Comparison of ENCODE assay signal across 8 mouse cellular contexts in the genomic region with DNA sequence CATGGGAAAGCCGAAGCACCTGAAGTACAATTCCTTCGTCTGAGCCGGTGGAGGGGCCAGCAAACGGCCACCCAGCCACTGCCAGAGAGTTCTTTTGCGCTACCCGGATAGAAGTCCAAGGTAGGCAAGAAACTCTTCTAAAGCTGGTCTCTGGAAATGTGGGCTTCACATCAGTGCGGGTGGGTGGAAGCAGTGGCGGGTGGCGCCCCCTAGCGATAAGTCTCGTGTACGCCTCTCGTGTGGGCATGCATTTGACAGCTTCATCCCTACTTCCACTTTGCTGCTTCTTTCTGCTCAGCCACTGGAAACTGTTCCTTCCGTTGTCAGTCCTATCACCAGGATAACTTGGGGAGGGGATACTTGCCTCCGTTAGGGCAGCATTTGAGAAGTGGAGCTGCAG. TPM values are rescaled to one million over a fixed set of nuclear protein-coding genes. Genes with fewer than 3 reads are reported as not detected.
A peak's percentile ranks its signal among the peaks of the same experiment; 100 is the strongest.
DNase-seq lines count a peak whose midpoint lies in the region; ATAC-seq and TF ChIP-seq lines count a peak whose summit lies in the region.

No protein-coding gene starts in this region.

- DNase-seq in forebrain, postnatal 0 days = peak; percentile 11
- peak; percentile 56 for DNase-seq in lung, embryonic 14.5 days
- no peak for DNase-seq in lung, adult 18-20 months
- DNase-seq in adrenal gland, postnatal 36 days = peak; percentile 28 to 41
- peak; percentile 74 for DNase-seq in limb, embryonic 10.5 days (ENCODE audit: low spot score)
- peak; percentile 69 for DNase-seq in thymus, postnatal 0 days (ENCODE audit: low spot score)
- no peak for DNase-seq in left cerebral cortex, postnatal 25 days (ENCODE audit: low spot score in 2 of 2)

- no peaks in the 10 kb centered on the region for H3K27me3 ChIP-seq in forebrain, postnatal 0 days (ENCODE audit: insufficient read depth, low read length)
- H3K27me3 ChIP-seq in forebrain, embryonic 12.5 days = 0 out of 2 replicates have a peak, but pooled peaks cover 5% of the 10 kb centered on the region
- H3K27me3 ChIP-seq in lung, embryonic 14.5 days (ENCODE audit: insufficient read depth, low read length) = no peaks in the 10 kb centered on the region
- H3K27me3 ChIP-seq in limb, embryonic 10.5 days (ENCODE audit: low read depth, poor library complexity, severe bottlenecking) = peaks cover 25% of the 10 kb centered on the region; the same call in 1 of the 2 replicates

- H3K4me2 ChIP-seq in forebrain, postnatal 0 days (ENCODE audit: low read depth) = no peak overlapping the region
- H3K4me2 ChIP-seq in forebrain, embryonic 12.5 days = no peak overlapping the region
- H3K4me2 ChIP-seq in lung, embryonic 14.5 days = no peak overlapping the region

- 43% methylated on average over 15 of the region's 15 CpGs for WGBS in forebrain, postnatal 0 days
- WGBS in forebrain, embryonic 12.5 days = 41% methylated on average over 15 of the region's 15 CpGs
- WGBS in lung, embryonic 14.5 days = 45% methylated on average over 15 of the region's 15 CpGs
- 50% methylated on average over 15 of the region's 15 CpGs for WGBS in limb, embryonic 10.5 days

- no peaks in the 10 kb centered on the region for H3K36me3 ChIP-seq in forebrain, postnatal 0 days (ENCODE audit: insufficient read depth)
- no peaks in the 10 kb centered on the region for H3K36me3 ChIP-seq in forebrain, embryonic 12.5 days (replicated peaks)
- no peaks in the 10 kb centered on the region for H3K36me3 ChIP-seq in lung, embryonic 14.5 days (ENCODE audit: insufficient read depth)
- H3K36me3 ChIP-seq in limb, embryonic 10.5 days = no peaks in the 10 kb centered on the region

- no peak overlapping the region for H3K9ac ChIP-seq in forebrain, postnatal 0 days
- no peak overlapping the region for H3K9ac ChIP-seq in forebrain, embryonic 12.5 days
- H3K9ac ChIP-seq in lung, embryonic 14.5 days = no peak overlapping the region

- H3K27ac ChIP-seq in forebrain, postnatal 0 days (ENCODE audit: low read depth, low read length) = no peak overlapping the region
- no peak overlapping the region for H3K27ac ChIP-seq in forebrain, embryonic 12.5 days
- no peak overlapping the region for H3K27ac ChIP-seq in lung, embryonic 14.5 days (ENCODE audit: low read depth)
- no peak overlapping the region for H3K27ac ChIP-seq in limb, embryonic 10.5 days

- peak; percentile 63 for TF ChIP-seq CTCF in forebrain, postnatal 0 days (IDR thresholded peaks at IDR 0.05; ENCODE audit: low read depth)
- TF ChIP-seq CTCF in lung, embryonic 14.5 days (IDR thresholded peaks at IDR 0.05; ENCODE audit: low read depth) = peak; percentile 67

- no peak for ATAC-seq in forebrain, postnatal 0 days
- ATAC-seq in forebrain, embryonic 12.5 days (ENCODE audit: low FRiP score) = no peak
- ATAC-seq in lung, embryonic 14.5 days (ENCODE audit: insufficient read depth) = no peak

- intact Hi-C loops in left cerebral cortex, postnatal 25 days (cut with DNase I) = no loop called here

- H3K9me3 ChIP-seq in forebrain, postnatal 0 days (ENCODE audit: low read length) = no peaks in the 10 kb centered on the region
- H3K9me3 ChIP-seq in forebrain, embryonic 12.5 days = no peaks in the 10 kb centered on the region
- H3K9me3 ChIP-seq in lung, embryonic 14.5 days (ENCODE audit: low read depth, low read length) = no peaks in the 10 kb centered on the region
- no peaks in the 10 kb centered on the region for H3K9me3 ChIP-seq in limb, embryonic 10.5 days (replicated peaks)

- no peaks in the 10 kb centered on the region for H3K4me1 ChIP-seq in forebrain, postnatal 0 days (ENCODE audit: insufficient read depth)
- peaks cover 7% of the 10 kb centered on the region for H3K4me1 ChIP-seq in forebrain, embryonic 12.5 days
- H3K4me1 ChIP-seq in lung, embryonic 14.5 days (ENCODE audit: insufficient read depth) = no peaks in the 10 kb centered on the region; the same call in 1 of the 2 replicates
- H3K4me1 ChIP-seq in limb, embryonic 10.5 days = peaks cover 10% of the 10 kb centered on the region

- H3K4me3 ChIP-seq in forebrain, postnatal 0 days (ENCODE audit: low read depth, low read length) = no peak overlapping the region
- H3K4me3 ChIP-seq in forebrain, embryonic 12.5 days (replicated peaks) = no peak overlapping the region
- no peak overlapping the region for H3K4me3 ChIP-seq in lung, embryonic 14.5 days (ENCODE audit: low read depth, low read length)
- no peak overlapping the region for H3K4me3 ChIP-seq in limb, embryonic 10.5 days

RNA-seq across cellular contexts. Expression of gene Zap70, which starts 15.1 kb away (rescaled TPM):
- 2.2 and 4.5 TPM in 2 replicates for total RNA-seq in forebrain, postnatal 0 days (2014; rRNA removed)
- 2.1 and 2.9 TPM in 2 replicates for polyA plus RNA-seq in forebrain, postnatal 0 days (2015; fragmentation: Nextera tagmentation; extraction: Ambion mirVana)
- polyA plus RNA-seq in forebrain, embryonic 12.5 days (2016; fragmentation: Nextera tagmentation; extraction: Ambion mirVana) = 0.41 and 0.55 TPM in 2 replicates
- 0.43 and 0.45 TPM in 2 replicates for polyA plus RNA-seq in lung, embryonic 14.5 days (2014; fragmentation: Nextera tagmentation; extraction: Ambion mirVana)
- total RNA-seq in adrenal gland, postnatal 36 days (2021) = under 1 TPM; 0.53 to 0.56 TPM
- 0.36 TPM in 1 of 2 replicates, not detected in the other for polyA plus RNA-seq in limb, embryonic 10.5 days (2016; fragmentation: Nextera tagmentation; extraction: Ambion mirVana)
- 118 and 123 TPM in 2 replicates for polyA plus RNA-seq in thymus, postnatal 0 days (2015; fragmentation: Nextera tagmentation; extraction: Ambion mirVana)
- total RNA-seq in left cerebral cortex, postnatal 25 days (2021) = 1 to 10 TPM; 1.4 to 1.9 TPM

RNA-seq across cellular contexts. Expression of gene Actr1b, which starts 32.2 kb away (rescaled TPM):
- total RNA-seq in forebrain, postnatal 0 days (2014; rRNA removed) = 137 TPM in 2 replicates
- 94.8 and 102 TPM in 2 replicates for polyA plus RNA-seq in forebrain, postnatal 0 days (2015; fragmentation: Nextera tagmentation; extraction: Ambion mirVana)
- polyA plus RNA-seq in forebrain, embryonic 12.5 days (2016; fragmentation: Nextera tagmentation; extraction: Ambion mirVana) = 102 and 105 TPM in 2 replicates
- 93.6 and 98.7 TPM in 2 replicates for polyA plus RNA-seq in lung, embryonic 14.5 days (2014; fragmentation: Nextera tagmentation; extraction: Ambion mirVana)
- 100 to 1,000 TPM; 136 to 141 TPM for total RNA-seq in adrenal gland, postnatal 36 days (2021)
- polyA plus RNA-seq in limb, embryonic 10.5 days (2016; fragmentation: Nextera tagmentation; extraction: Ambion mirVana) = 155 and 156 TPM in 2 replicates
- polyA plus RNA-seq in thymus, postnatal 0 days (2015; fragmentation: Nextera tagmentation; extraction: Ambion mirVana) = 59.3 and 62.0 TPM in 2 replicates
- total RNA-seq in left cerebral cortex, postnatal 25 days (2021) = 100 to 1,000 TPM; 332 to 370 TPM

RNA-seq across cellular contexts. Expression of gene 4933424G06Rik, which starts 36.5 kb away (rescaled TPM):
- total RNA-seq in forebrain, postnatal 0 days (2014; rRNA removed) = not detected in 2 replicates
- 0.39 and 0.71 TPM in 2 replicates for polyA plus RNA-seq in forebrain, postnatal 0 days (2015; fragmentation: Nextera tagmentation; extraction: Ambion mirVana)
- polyA plus RNA-seq in forebrain, embryonic 12.5 days (2016; fragmentation: Nextera tagmentation; extraction: Ambion mirVana) = 0.41 TPM in 1 of 2 replicates, not detected in the other
- not detected in 2 replicates for polyA plus RNA-seq in lung, embryonic 14.5 days (2014; fragmentation: Nextera tagmentation; extraction: Ambion mirVana)
- not detected for total RNA-seq in adrenal gland, postnatal 36 days (2021)
- not detected in 2 replicates for polyA plus RNA-seq in limb, embryonic 10.5 days (2016; fragmentation: Nextera tagmentation; extraction: Ambion mirVana)
- 0.13 TPM in 1 of 2 replicates, not detected in the other for polyA plus RNA-seq in thymus, postnatal 0 days (2015; fragmentation: Nextera tagmentation; extraction: Ambion mirVana)
- total RNA-seq in left cerebral cortex, postnatal 25 days (2021) = 1 to 10 TPM; 1.2 to 2.3 TPM

RNA-seq across cellular contexts. Expression of gene Cox5b, which starts 55.2 kb away (rescaled TPM):
- 302 and 470 TPM in 2 replicates for total RNA-seq in forebrain, postnatal 0 days (2014; rRNA removed)
- polyA plus RNA-seq in forebrain, postnatal 0 days (2015; fragmentation: Nextera tagmentation; extraction: Ambion mirVana) = 761 and 882 TPM in 2 replicates
- 447 and 453 TPM in 2 replicates for polyA plus RNA-seq in forebrain, embryonic 12.5 days (2016; fragmentation: Nextera tagmentation; extraction: Ambion mirVana)
- polyA plus RNA-seq in lung, embryonic 14.5 days (2014; fragmentation: Nextera tagmentation; extraction: Ambion mirVana) = 518 and 549 TPM in 2 replicates
- total RNA-seq in adrenal gland, postnatal 36 days (2021) = 100 to 1,000 TPM; 841 to 851 TPM
- 535 and 559 TPM in 2 replicates for polyA plus RNA-seq in limb, embryonic 10.5 days (2016; fragmentation: Nextera tagmentation; extraction: Ambion mirVana)
- 679 and 701 TPM in 2 replicates for polyA plus RNA-seq in thymus, postnatal 0 days (2015; fragmentation: Nextera tagmentation; extraction: Ambion mirVana)
- 100 to 1,000 TPM; 591 to 598 TPM for total RNA-seq in left cerebral cortex, postnatal 25 days (2021)

Comparison
In these comparisons a context has a peak if more than half of its experiments do, and no peak if none do; other contexts are left out.
1. DNase-seq: peak in forebrain, postnatal 0 days (single experiment), lung, embryonic 14.5 days (single experiment), adrenal gland, postnatal 36 days (2 of 2), limb, embryonic 10.5 days (single experiment) and thymus, postnatal 0 days (single experiment); none in lung, adult 18-20 months (0 of 2) and left cerebral cortex, postnatal 25 days (0 of 2).
2. RNA of gene Zap70, which starts 15.1 kb away (polyA plus RNA-seq): 118 to 123 TPM in thymus, postnatal 0 days; 2.1 to 2.9 TPM in forebrain, postnatal 0 days, 0.41 to 0.55 TPM in forebrain, embryonic 12.5 days, 0.43 to 0.45 TPM in lung, embryonic 14.5 days and 0.36 TPM in limb, embryonic 10.5 days; every median in the first group is over 10 times any median in the second.